Mouse (Mus musculus) limb, embryonic 11.5 days (tissue): Measurements from ENCODE around the gene Lrrc49. TPM values are rescaled to one million over a fixed set of nuclear protein-coding genes. Genes with fewer than 3 reads are reported as not detected.

ENCODE experiments used
- ATAC-seq: fragments of 200-750 bp; cut with Nextera tagmentation; 2 replicates; pipeline ENCODE4 v1.8.0; 2017; ENCODE audit warnings: low read depth; ENCODE audit not compliant: insufficient number of reproducible peaks, low FRiP score, low TSS enrichment
- DNase-seq: peaks from one replicate; pipeline ENCODE4 v3.0.0-alpha.2; 2015; ENCODE audit warnings: low spot score
- H3K27ac ChIP-seq: fragments of 300-500 bp; sonication (generic); replicated peaks from 2 replicates; pipeline ENCODE4 v1.5.1; 2014; ENCODE audit warnings: low read depth, mild to moderate bottlenecking, low read length
- H3K27me3 ChIP-seq: fragments of 300-500 bp; sonication (generic); 2 replicates; pipeline ENCODE4 v1.6.1; 2014; ENCODE audit warnings: mild to moderate bottlenecking, low read length, mixed read lengths; ENCODE audit not compliant: control insufficient read depth, insufficient read depth
- H3K36me3 ChIP-seq: fragments of 300-500 bp; sonication (generic); 2 replicates; pipeline ENCODE4 v1.6.1; 2014; ENCODE audit warnings: mild to moderate bottlenecking, low read length, moderate library complexity, mixed read lengths; ENCODE audit not compliant: control insufficient read depth, insufficient read depth
- H3K4me1 ChIP-seq: fragments of 300-500 bp; sonication (generic); 2 replicates; pipeline ENCODE4 v1.6.1; 2014; ENCODE audit warnings: low read length, mixed read lengths; ENCODE audit not compliant: control insufficient read depth, insufficient read depth
- H3K4me2 ChIP-seq: fragments of 300-500 bp; sonication (generic); 2 replicates; pipeline ENCODE4 v1.6.1; 2014; ENCODE audit warnings: low read depth, mild to moderate bottlenecking, moderate library complexity; ENCODE audit not compliant: severe bottlenecking
- H3K4me3 ChIP-seq: fragments of 300-500 bp; sonication (generic); 2 replicates; pipeline ENCODE4 v1.5.1; 2014; ENCODE audit warnings: low read depth, low read length
- H3K9ac ChIP-seq: fragments of 300-500 bp; sonication (generic); 2 replicates; pipeline ENCODE4 v1.6.1; 2014; ENCODE audit warnings: mild to moderate bottlenecking, low read length
- H3K9me3 ChIP-seq: fragments of 300-500 bp; sonication (generic); 2 replicates; pipeline ENCODE4 v1.6.1; 2016; ENCODE audit warnings: low read length; ENCODE audit not compliant: control insufficient read depth
- WGBS: fragments of 180-500 bp; shearing (Covaris S2); extraction: QIAGEN DNeasy Blood & Tissue Kit; methylation state at CpG from one replicate; pipeline ENCODE4 v1.1.7; 2014; 5-methylcytosine and 5-hydroxymethylcytosine counted together
- polyA plus RNA-seq: library from polyadenylated mRNA; unstranded; fragments of >200 nt; fragmentation: Nextera tagmentation; extraction: Ambion mirVana; gene quantifications from 2 replicates; pipeline ENCODE4 v1.2.1, GENCODE M21; 2014

Lrrc49 gene
- polyA plus RNA-seq, 1 experiment from 2014 or later, result 26.5 TPM

DNA sequence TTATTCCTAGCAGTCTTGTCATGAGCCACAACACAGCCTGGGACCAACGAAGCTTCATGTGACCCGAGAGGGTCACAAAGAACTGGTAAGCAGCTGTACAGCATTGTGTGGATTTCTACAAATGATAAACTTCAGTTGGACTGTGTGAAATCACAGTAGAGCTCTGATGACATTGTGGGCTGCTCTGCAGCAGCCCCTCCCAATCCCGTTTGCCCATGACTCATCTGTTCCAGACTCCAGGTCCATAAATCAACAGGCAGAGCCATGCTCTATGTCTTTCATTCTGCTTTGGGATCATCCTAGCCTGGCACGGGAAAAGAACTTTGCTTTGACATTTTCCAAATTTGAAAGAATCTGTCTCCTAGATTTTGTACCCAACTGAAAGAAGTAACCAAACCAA is 4.7 kb upstream of the Lrrc49 start:
- Histone ChIP-seq H3K36me3 (no peaks in the 10 kb centered on the region), H3K27me3 (no peaks in the 10 kb centered on the region), H3K9me3 (no peaks in the 10 kb centered on the region), H3K4me2 (no peak overlapping the region), H3K4me1 (0 out of 2 replicates have a peak, but pooled peaks cover 3% of the 10 kb centered on the region), H3K27ac (no peak overlapping the region), H3K9ac (no peak overlapping the region), H3K4me3 (no peak overlapping the region)
- no peak for DNase-seq
- no peak for ATAC-seq
- WGBS, result 73% methylated on average over 4 of the region's 4 CpGs

DNA sequence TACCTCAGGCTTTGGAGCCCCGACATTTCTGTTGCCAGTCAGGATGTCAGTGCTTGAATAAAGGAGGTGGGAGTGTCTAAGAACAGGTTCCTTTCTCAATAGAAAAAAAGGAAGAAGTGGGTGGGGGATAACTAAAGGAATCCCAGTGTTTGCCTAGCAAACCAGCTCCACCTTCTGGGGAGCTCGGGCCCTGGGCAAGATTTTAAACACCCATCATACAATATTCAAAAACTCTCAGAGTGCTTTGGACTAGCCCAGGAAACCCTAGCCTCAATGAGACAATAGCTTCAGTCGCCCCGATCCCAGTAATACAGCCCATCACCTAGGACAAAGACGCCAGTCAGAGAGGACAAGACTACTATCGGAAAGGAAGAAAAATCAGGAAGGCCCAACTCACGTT is 543 bp downstream of the Lrrc49 start:
- no peak for DNase-seq
- 2% methylated on average over 7 of the region's 7 CpGs for WGBS
- Histone ChIP-seq H3K4me2 (peak overlapping the region; percentile 53), H3K4me1 (0 out of 2 replicates have a peak, but pooled peaks cover 3% of the 10 kb centered on the region), H3K9me3 (no peaks in the 10 kb centered on the region), H3K9ac (peak overlapping the region; percentile 56; the same call in 1 of the 2 replicates), H3K27me3 (no peaks in the 10 kb centered on the region), H3K27ac (no peak overlapping the region), H3K4me3 (peak overlapping the region; percentile 69), H3K36me3 (peaks cover 2% of the 10 kb centered on the region; the same call in 1 of the 2 replicates)
- ATAC-seq, result 0 out of 2 replicates have a peak, but pooled peaks have one; percentile 17

DNA sequence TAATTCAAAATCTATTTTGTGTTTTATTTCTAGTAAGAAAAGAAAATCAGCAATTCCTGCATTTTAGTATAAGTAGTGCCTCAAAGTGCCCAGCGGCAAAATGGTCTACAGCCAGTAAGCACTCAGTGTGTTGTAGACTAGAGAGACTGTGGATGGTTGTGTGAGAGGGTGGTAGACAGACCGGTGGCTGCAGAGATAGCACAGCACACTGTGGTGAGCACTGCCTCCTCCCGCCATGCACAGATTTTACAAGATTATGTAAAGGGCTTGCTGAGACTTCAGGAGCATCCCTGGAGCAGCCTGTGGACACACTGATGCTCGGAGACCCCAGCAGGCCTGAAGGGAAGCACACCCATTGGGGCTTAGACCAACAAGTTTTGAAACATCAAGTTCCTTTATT is 5.2 kb downstream of the Lrrc49 start:
- no peak overlapping the region for H3K9ac ChIP-seq
- H3K36me3 ChIP-seq, result peaks cover 2% of the 10 kb centered on the region; the same call in 1 of the 2 replicates
- 89% methylated on average over 4 of the region's 4 CpGs for WGBS
- no peak for ATAC-seq
- no peaks in the 10 kb centered on the region for H3K27me3 ChIP-seq
- H3K27ac ChIP-seq, result no peak overlapping the region
- no peak overlapping the region for H3K4me3 ChIP-seq
- DNase-seq, result no peak
- H3K9me3 ChIP-seq, result no peaks in the 10 kb centered on the region
- H3K4me2 ChIP-seq, result no peak overlapping the region
- H3K4me1 ChIP-seq, result no peaks in the 10 kb centered on the region

DNA sequence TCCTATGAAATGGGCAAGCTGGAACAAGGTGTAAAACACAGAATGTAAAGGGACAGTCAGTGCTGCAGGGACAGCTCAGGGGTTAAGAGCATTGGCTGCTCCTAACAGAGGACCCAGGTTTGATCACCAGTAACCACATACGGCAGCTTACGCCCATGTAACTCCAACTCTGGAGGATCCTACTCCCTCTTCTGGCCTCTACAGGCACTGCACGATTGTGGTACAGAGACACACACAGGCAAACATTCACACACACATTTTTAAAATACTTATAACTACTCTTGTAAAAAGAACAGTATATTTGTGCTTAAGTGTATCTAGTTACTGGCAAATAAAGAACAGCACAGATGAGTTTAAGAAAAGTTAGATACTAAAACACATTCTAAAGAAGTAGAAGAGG is 7.0 kb downstream of the Lrrc49 start:
- 84% methylated on average over 3 of the region's 3 CpGs for WGBS
- H3K36me3 ChIP-seq, result peaks cover 2% of the 10 kb centered on the region; the same call in 1 of the 2 replicates
- H3K27me3 ChIP-seq, result no peaks in the 10 kb centered on the region
- ATAC-seq (no peak), DNase-seq (no peak)
- no peaks in the 10 kb centered on the region for H3K4me1 ChIP-seq
- no peak overlapping the region for H3K9ac ChIP-seq
- H3K9me3 ChIP-seq, result no peaks in the 10 kb centered on the region
- H3K27ac ChIP-seq, result no peak overlapping the region
- H3K4me3 ChIP-seq, result no peak overlapping the region
- H3K4me2 ChIP-seq, result no peak overlapping the region

GRCm38 (mm10) chr9:60678913-60679312 is 9.0 kb downstream of the Lrrc49 start:
- Histone ChIP-seq H3K9ac (no peak overlapping the region), H3K27me3 (no peaks in the 10 kb centered on the region), H3K4me2 (no peak overlapping the region), H3K4me3 (no peak overlapping the region), H3K9me3 (no peaks in the 10 kb centered on the region), H3K27ac (no peak overlapping the region), H3K36me3 (peaks cover 2% of the 10 kb centered on the region; the same call in 1 of the 2 replicates), H3K4me1 (no peaks in the 10 kb centered on the region)
- DNase-seq, result no peak
- ATAC-seq, result no peak
- WGBS, result 75% methylated on average over 5 of the region's 5 CpGs

GRCm38 (mm10) chr9:60676429-60676828 is 11.5 kb downstream of the Lrrc49 start:
- Histone ChIP-seq H3K9me3 (no peaks in the 10 kb centered on the region), H3K27ac (no peak overlapping the region), H3K9ac (no peak overlapping the region), H3K4me2 (no peak overlapping the region), H3K4me1 (no peaks in the 10 kb centered on the region), H3K4me3 (no peak overlapping the region), H3K36me3 (no peaks in the 10 kb centered on the region), H3K27me3 (no peaks in the 10 kb centered on the region)
- WGBS, result 92% methylated on average over 4 of the region's 4 CpGs
- DNase-seq (no peak), ATAC-seq (no peak)

- H3K9me3 ChIP-seq, result no peaks in the 10 kb centered on the region
- no peak overlapping the region for H3K9ac ChIP-seq
- DNase-seq (no peak), ATAC-seq (no peak)
- H3K36me3 ChIP-seq, result no peaks in the 10 kb centered on the region
- no peaks in the 10 kb centered on the region for H3K27me3 ChIP-seq
- no peak overlapping the region for H3K4me3 ChIP-seq
- no peaks in the 10 kb centered on the region for H3K4me1 ChIP-seq
- no peak overlapping the region for H3K27ac ChIP-seq
- no peak overlapping the region for H3K4me2 ChIP-seq
Measured at GRCm38 (mm10) chr9:60674780-60675179, 13.2 kb downstream of the Lrrc49 start.

DNA sequence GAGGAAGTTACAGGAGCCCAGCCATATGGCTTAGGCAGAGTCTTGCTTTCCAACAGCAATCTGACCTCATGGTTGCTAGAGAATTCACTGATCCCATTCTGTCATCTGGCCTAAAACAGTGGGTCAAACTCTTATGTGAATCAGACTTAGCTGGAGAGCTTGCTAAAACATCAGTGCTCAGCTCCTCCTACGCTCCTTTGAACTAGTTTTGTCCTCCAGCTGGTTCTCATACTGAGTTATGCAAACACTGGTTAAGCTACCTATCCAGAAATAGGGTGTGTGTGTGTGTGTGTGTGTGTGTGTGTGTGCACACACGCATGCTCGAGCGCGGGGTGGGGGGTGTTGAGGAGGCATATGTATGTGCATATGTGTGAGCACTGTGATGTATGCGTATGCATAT is 15.4 kb downstream of the Lrrc49 start:
- Histone ChIP-seq H3K27ac (no peak overlapping the region), H3K4me1 (no peaks in the 10 kb centered on the region), H3K4me2 (no peak overlapping the region), H3K9me3 (no peaks in the 10 kb centered on the region), H3K9ac (no peak overlapping the region), H3K36me3 (no peaks in the 10 kb centered on the region), H3K4me3 (no peak overlapping the region), H3K27me3 (no peaks in the 10 kb centered on the region)
- no peak for DNase-seq
- ATAC-seq, result no peak
- WGBS, result 96% methylated on average over 6 of the region's 6 CpGs

DNA sequence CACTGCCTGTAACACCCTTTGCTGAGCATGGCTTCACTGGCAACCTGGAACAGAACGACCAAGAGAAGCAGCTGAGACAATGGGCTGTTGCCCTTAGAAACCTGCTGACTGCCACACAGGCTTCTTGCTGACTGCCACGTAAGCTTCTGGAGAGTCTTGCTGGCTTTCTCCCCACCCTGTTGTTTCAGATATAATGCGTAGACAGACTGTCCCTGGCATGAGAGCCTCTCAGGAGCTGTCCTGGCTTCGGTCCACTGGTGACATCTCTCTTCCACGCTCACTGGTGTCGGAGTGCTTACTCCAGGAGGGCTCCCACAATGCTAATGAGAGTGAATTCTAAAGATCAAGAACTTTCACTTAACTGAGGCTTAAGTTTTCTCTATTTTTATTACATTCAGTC is 19.1 kb downstream of the Lrrc49 start:
- no peak overlapping the region for H3K9ac ChIP-seq
- no peaks in the 10 kb centered on the region for H3K4me1 ChIP-seq
- DNase-seq (no peak), ATAC-seq (no peak)
- no peak overlapping the region for H3K27ac ChIP-seq
- H3K36me3 ChIP-seq, result 0 out of 2 replicates have a peak, but pooled peaks cover 2% of the 10 kb centered on the region
- H3K4me3 ChIP-seq, result no peak overlapping the region
- 92% methylated on average over 6 of the region's 6 CpGs for WGBS
- no peaks in the 10 kb centered on the region for H3K27me3 ChIP-seq
- H3K4me2 ChIP-seq, result no peak overlapping the region
- H3K9me3 ChIP-seq, result no peaks in the 10 kb centered on the region
